Mouse (Mus musculus) testis, postnatal 14 days (tissue): ENCODE results near the gene Meis2.

Experiments used
- DNase-seq: peaks from one replicate; pipeline ENCODE4 v3.0.0; 2021; ENCODE audit warnings: low spot score

Gene Meis2

GRCm38 (mm10) chr2:115947714-115948226, 117.9 kb downstream of the Meis2 start:
- DNase-seq, result no peak

DNA sequence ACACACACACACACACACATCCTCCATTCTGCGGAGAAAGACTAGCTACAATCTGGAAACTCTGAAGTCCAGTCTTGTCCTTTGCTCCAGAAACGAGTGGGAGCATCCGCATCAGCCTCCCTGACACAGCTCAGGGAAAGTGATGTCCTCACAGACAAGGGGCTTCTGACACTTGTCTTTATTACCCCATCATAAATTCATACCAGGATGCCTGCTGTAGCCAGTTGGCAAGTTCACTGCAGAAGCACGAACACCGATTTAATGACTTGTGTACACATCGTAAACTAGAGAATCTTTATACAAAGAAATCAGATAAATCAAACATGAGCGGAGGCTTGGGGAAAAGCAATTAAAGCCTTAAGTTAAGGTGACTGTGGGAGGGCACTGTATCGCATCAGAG, 122.6 kb downstream of the Meis2 start:
- no peak for DNase-seq

DNA sequence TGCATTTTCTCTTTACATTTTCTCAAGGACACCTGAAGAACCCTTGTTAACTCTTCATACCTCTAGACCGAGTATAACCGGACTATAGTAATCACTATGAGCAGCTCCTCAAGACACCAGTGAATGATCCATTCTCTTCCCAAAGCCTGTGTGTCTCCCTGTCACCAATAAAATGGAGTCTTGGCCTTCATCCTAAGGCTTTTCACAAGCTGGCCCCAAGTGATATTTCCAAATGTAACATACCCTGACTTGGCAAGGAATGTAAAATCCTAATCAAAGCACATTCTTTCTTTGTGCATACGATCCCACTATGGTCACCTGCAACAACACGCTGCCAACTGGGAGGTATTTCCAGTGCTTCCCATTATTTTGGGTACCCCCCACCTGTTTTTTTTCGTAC, 125.8 kb downstream of the Meis2 start:
- DNase-seq, result no peak

GRCm38 (mm10) chr2:115938926-115939563, 126.6 kb downstream of the Meis2 start:
- DNase-seq, result no peak

DNA sequence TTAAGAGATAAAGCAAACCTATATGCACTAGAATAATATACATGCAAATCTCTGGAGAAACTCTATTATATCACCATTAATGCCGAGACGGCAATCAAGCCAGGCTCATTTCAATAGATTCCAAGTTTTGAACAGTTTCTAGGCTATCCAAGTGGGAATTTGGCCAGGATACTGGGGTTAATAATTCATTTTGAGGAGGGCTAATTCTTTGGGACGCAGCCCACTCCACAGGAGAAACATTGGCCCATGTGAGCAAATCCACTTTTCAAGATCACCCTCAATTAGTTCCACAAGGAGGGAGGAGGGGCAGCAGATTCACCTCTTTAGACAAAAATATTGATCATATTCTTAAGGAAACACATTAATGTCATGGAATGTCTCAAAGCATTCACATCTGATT, 127.3 kb downstream of the Meis2 start:
- DNase-seq, result no peak

GRCm38 (mm10) chr2:115937896-115938295, 127.7 kb downstream of the Meis2 start:
- no peak for DNase-seq

GRCm38 (mm10) chr2:115936786-115937185, 128.9 kb downstream of the Meis2 start:
- DNase-seq, result no peak

DNA sequence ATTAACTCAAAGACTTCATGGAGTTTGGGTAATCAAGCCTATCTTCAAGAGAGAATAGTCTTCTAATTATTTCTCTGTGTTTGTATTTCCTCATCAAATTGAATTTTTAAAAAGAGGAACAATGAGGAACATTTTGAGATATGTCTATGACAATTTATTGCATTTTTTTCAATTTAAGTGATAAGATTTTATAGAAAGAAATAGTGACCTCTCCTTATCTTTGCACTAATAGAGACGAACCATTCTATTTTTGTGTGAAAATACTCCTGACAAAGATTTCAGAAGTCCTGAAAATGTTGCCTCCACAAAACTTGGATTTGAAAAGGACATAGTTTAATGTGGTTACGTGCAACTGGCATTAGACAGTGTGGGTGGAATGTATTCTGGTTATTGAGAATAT, 131.3 kb downstream of the Meis2 start:
- no peak for DNase-seq

DNA sequence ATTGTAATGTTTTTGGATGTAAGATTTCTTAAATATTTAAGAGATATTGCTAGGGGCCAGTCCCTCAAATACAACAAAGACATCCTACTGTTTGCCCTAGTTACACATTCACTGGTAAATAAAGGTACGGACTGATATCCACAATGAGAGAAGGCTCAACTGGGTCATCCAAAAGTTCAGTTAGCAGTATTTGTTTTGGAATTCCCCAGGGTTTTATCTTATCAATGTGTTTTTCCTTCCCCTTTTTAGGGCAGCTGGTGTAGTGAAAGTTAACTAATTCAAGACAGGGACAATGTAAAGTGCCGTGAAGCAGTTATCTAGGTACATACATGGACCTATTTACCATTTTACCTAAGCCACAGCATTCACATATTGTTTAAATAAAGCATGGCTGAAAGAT, 132.4 kb downstream of the Meis2 start:
- no peak for DNase-seq

DNA sequence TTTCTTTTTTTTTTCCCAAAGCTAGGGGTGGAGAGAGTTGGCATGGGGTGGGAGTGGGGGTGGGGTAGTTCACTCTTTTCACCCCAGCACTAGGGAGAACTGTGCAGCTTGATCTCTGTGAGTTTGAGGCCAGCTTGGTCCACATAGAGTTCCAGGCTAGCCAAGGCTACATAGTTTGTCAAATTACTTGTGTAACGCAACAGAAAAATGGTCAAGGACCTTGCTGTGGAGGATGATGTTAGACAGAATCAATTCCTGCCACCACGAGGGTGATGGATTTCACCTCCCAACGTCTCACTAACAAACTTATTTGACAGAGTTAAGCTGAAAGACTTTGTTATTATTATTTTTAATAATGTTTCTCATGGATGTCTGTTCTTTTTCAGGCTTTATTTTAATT, 139.9 kb downstream of the Meis2 start:
- DNase-seq, result no peak

DNA sequence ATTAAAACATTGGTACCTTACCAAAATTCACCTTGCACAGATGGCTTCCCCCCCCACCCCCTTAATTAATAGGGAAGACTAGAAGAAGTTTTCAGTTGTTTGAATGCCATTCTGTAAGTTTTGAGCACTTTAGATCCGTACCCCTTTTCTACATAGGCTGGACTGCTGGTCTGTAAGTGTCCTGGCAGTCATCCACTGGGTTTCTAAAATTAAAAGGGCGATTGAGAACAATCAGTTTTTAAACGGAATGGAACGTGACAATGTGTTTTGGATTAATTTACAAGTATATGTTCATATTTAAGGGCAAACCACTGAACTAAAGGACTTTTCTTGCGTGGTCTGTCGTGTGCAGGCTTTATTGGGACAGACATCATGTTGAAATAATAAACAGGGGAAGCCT, 141.2 kb downstream of the Meis2 start:
- no peak for DNase-seq

DNA sequence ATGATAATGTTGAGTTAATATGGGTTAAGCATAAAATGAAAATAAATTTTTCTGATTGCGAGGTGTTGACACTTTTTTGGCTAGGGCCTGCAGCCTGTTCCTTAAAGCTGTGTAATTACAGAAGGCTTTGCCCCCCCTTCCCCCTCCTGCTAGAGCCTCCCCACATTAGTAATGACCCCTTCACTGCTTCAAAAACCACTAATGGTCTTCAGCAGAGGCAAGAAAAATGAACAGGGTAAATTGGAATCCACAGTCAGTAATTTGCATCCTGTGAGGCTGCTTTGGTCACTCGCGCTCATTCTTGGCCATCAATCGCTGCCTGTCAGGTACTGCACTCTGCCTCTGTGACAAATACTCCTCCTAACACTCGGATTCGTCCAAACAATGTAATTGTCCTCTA, 142.4 kb downstream of the Meis2 start:
- no peak for DNase-seq

- DNase-seq, result no peak
Observed at GRCm38 (mm10) chr2:115921687-115922086, 144.0 kb downstream of the Meis2 start.

- DNase-seq, result no peak
Observed at GRCm38 (mm10) chr2:115920336-115920951, 145.2 kb downstream of the Meis2 start.

DNA sequence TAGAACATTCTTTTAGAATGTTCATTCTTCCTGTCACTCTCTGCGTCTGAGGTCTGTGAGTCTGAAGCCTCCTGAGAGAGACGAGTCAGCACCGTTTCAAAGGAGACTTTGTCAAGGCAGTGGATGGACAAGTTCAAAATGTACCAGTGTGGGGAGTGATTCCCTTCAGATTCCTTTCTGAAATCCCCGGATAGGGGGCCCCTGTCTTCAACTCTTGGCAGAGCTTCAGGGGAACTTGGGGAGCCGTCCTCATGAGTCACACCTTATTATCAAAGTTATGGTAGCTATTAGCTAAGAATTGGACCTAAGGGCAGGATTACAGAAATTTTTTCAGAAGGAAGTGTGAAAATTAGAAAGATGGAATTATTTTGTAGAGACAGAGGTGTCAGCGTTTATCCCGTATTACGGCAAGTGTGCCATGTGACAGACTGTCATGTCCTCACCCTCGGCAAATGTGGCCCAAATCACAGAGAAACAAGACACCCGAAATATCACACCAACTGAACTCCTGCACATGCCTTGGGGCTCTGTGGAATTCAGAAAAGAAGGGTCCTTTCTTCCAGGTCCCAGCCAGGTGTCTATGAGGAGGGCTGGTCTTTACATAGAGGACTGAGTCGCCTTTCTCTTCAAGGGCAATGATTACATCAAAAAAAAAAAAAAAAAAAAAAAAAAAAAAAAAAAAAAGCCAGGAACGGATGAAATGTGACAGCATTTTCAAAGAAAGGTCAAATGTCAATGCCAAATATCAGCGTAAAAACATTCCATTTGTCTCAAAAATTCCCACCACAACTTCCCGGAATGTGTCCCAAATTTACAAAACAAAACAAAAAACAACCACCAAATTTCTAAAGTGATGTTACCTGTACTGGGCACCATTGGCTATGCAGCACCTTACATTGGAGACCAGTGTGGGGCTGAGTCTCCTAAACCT, 146.2 kb downstream of the Meis2 start:
- DNase-seq, result no peak

DNA sequence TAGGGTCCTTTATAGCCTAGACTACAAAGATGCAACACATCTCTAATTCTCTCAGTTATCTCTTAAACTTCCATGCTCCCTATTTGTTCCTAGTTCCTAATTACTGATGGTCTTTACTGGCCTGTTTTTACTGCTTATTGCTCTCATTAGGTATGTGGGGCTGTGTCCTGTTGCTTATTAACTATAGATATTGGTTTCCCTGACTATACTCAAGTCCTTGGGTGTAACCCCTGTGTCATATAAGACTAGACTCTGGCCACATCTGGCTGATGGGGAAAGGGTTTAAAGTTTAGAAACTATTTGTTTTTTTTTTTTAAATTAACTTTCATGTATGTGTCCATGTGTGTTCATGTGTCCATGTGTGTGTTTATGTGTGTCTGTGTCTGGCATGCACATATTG, 147.1 kb downstream of the Meis2 start:
- DNase-seq, result no peak

DNA sequence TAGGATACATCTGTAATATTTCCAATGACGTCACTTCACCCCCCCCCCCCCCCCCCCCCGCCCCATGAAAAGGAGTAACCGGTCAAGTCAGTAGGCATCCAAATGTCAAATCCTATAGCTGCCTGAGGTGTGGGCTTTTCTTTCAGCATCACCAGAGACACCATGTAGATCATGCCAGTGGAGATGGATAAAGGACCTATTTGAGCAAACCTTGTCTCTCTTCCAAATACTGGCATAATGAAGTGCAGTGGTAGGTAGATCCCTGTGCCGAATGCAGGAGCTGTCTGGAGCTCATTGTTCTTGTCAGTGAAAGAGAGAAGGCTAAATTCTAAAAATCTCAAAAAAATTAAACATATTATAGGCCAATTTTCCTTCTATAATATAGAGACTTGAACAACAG, 151.1 kb downstream of the Meis2 start:
- no peak for DNase-seq

GRCm38 (mm10) chr2:115912948-115913529, 152.6 kb downstream of the Meis2 start:
- DNase-seq, result peak; percentile 19

GRCm38 (mm10) chr2:115911913-115912642, 153.6 kb downstream of the Meis2 start:
- DNase-seq, result no peak

GRCm38 (mm10) chr2:115910217-115910616, 155.4 kb downstream of the Meis2 start:
- DNase-seq, result no peak

DNA sequence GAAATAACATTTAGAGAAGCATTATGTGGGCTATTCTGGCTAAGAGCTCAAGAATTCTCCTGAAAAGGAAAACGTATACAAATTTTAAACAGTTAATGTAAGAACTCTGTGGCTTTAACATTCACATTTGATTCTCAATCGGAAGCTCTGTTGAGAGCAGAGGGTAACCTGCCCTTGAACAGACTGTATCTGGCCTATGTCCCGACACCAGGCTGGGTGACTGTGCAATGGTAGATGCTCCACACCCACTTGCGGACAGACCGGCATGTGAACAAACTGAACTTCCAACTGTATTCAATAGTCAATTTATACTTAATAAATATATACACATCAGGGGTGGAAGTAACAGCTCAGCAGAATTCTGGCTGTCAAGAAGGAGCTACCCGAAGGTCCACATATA, 164.6 kb downstream of the Meis2 start:
- no peak for DNase-seq

- no peak for DNase-seq
Observed at GRCm38 (mm10) chr2:115897559-115897958, 168.1 kb downstream of the Meis2 start.
